Mouse (Mus musculus) cortical plate, adult 2 months (tissue): ENCODE results near the gene Tead1.

Experiments
- CTCF ChIP-seq: fragments of 200-500 bp; IDR thresholded peaks from 2 replicates; pipeline ENCODE4 v1.5.1; 2011; ENCODE audit warnings: mild to moderate bottlenecking, control low read depth, low read length; ENCODE audit not compliant: insufficient read depth; ENCODE audit errors: extremely low read depth
- POLR2A ChIP-seq: fragments of 200-500 bp; IDR thresholded peaks from 2 replicates; pipeline ENCODE4 v1.6.1; 2011; ENCODE audit warnings: mild to moderate bottlenecking, low read length, control low read depth; ENCODE audit not compliant: insufficient read depth; ENCODE audit errors: extremely low read depth

GRCm38 (mm10) chr7:112700082-112700481 is 21.0 kb downstream of the Tead1 start:
- TF ChIP-seq CTCF (no peak), POLR2A (no peak)
